Mouse (Mus musculus): ENCODE measurements around the gene Actl6b. TPM values are rescaled to one million over a fixed set of nuclear protein-coding genes. Genes with fewer than 3 reads are reported as not detected.
A peak's percentile ranks its signal among the peaks of the same experiment; 100 is the strongest.

The Actl6b gene
- polyA plus RNA-seq, 1 experiment, result 0.16 TPM

- no peak for DNase-seq
- TF ChIP-seq POLR2A (IDR thresholded peaks at IDR 0.05; ENCODE audit: low read depth, low read length) (no peak), CTCF (conservative IDR thresholded peaks at IDR 0.05; ENCODE audit: insufficient read depth, insufficient read length, low read depth, low read length) (no peak)
- no peak overlapping the region for H3K27ac ChIP-seq (ENCODE audit: insufficient read depth, low read depth, low read length)
- WGBS, result 70% methylated on average over 22 of the region's 22 CpGs
- no peaks in the 10 kb centered on the region for H3K27me3 ChIP-seq (replicated peaks; ENCODE audit: control insufficient read depth, insufficient read depth, low read length)
- no peak overlapping the region for H3K4me3 ChIP-seq (ENCODE audit: insufficient read depth, low read depth, low read length)
- peaks cover 9% of the 10 kb centered on the region for H3K36me3 ChIP-seq (ENCODE audit: control insufficient read depth, insufficient read depth, low read length)
- H3K4me1 ChIP-seq (ENCODE audit: control insufficient read depth, insufficient read depth, low read length), result peaks cover 4% of the 10 kb centered on the region; the same call in 1 of the 2 replicates
These were observed 24.9 kb upstream of the Actl6b start for GRCm38 (mm10) chr5:137528247-137528968.

DNA sequence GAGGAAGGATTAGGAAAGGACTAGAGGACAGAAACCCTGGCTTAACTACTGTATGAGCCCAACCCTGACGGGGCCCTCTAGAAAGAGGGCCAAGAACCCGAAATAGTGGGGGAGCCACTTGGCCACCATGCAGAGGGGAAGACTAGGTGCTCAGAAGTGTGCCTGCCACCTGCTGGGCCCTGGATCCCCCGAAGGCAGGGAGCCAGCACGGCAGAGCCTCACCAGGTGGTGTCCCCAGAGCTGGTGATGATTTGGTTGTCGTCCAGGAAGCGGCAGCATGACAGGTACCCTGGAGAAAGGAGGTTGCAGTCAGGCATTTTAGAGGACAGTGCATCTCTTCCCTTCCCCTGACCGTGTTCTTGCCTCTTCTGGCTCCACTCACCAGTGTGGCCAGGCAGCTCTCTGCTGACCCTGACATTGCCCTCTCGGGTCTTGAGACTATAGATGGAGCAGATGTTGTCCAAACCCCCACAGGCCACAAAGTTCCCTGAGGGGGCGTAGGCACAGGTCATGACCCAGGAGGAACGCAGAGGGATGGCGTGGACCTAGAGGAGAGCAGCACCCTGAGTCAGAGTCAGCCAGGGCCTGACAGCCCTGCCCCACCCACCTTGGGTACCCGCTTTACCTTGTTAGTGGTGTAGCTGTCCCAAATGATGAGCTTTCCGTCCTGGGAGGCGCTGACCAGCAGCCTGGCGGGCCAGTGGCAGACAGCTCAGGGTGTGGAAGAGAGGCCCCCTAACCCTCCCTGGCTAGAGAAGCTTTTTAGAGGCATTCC lies 23.9 kb upstream of the Actl6b start:
- WGBS, result 70% methylated on average over 15 of the region's 15 CpGs
- Histone ChIP-seq H3K4me3 (ENCODE audit: insufficient read depth, low read depth, low read length) (no peak overlapping the region), H3K27me3 (replicated peaks; ENCODE audit: control insufficient read depth, insufficient read depth, low read length) (no peaks in the 10 kb centered on the region), H3K27ac (ENCODE audit: insufficient read depth, low read depth, low read length) (no peak overlapping the region), H3K4me1 (ENCODE audit: control insufficient read depth, insufficient read depth, low read length) (peaks cover 7% of the 10 kb centered on the region; the same call in 1 of the 2 replicates), H3K36me3 (ENCODE audit: control insufficient read depth, insufficient read depth, low read length) (peaks cover 9% of the 10 kb centered on the region)
- no peak for TF ChIP-seq CTCF (conservative IDR thresholded peaks at IDR 0.05; ENCODE audit: insufficient read depth, insufficient read length, low read depth, low read length)
- no peak for TF ChIP-seq POLR2A (IDR thresholded peaks at IDR 0.05; ENCODE audit: low read depth, low read length)
- no peak for DNase-seq

GRCm38 (mm10) chr5:137530075-137530474 lies 23.2 kb upstream of the Actl6b start:
- peaks cover 7% of the 10 kb centered on the region; the same call in 1 of the 2 replicates for H3K4me1 ChIP-seq (ENCODE audit: control insufficient read depth, insufficient read depth, low read length)
- no peaks in the 10 kb centered on the region for H3K27me3 ChIP-seq (replicated peaks; ENCODE audit: control insufficient read depth, insufficient read depth, low read length)
- peaks cover 6% of the 10 kb centered on the region; the same call in 1 of the 2 replicates for H3K36me3 ChIP-seq (ENCODE audit: control insufficient read depth, insufficient read depth, low read length)
- no peak overlapping the region for H3K27ac ChIP-seq (ENCODE audit: insufficient read depth, low read depth, low read length)
- TF ChIP-seq POLR2A (IDR thresholded peaks at IDR 0.05; ENCODE audit: low read depth, low read length), result no peak
- TF ChIP-seq CTCF (conservative IDR thresholded peaks at IDR 0.05; ENCODE audit: insufficient read depth, insufficient read length, low read depth, low read length), result no peak
- peak overlapping the region; percentile 100 for H3K4me3 ChIP-seq (ENCODE audit: insufficient read depth, low read depth, low read length)
- DNase-seq, result no peak
- WGBS, result 66% methylated on average over 8 of the region's 8 CpGs

GRCm38 (mm10) chr5:137530588-137531413 lies 22.5 kb upstream of the Actl6b start:
- Histone ChIP-seq H3K27me3 (replicated peaks; ENCODE audit: control insufficient read depth, insufficient read depth, low read length) (no peaks in the 10 kb centered on the region), H3K36me3 (ENCODE audit: control insufficient read depth, insufficient read depth, low read length) (peaks cover 3% of the 10 kb centered on the region; the same call in 1 of the 2 replicates), H3K4me1 (ENCODE audit: control insufficient read depth, insufficient read depth, low read length) (peaks cover 7% of the 10 kb centered on the region; the same call in 1 of the 2 replicates), H3K27ac (ENCODE audit: insufficient read depth, low read depth, low read length) (peak overlapping the region; percentile 88), H3K4me3 (ENCODE audit: insufficient read depth, low read depth, low read length) (peak overlapping the region; percentile 100)
- peak; percentile 81 for DNase-seq
- 1% methylated on average over 39 of the region's 46 CpGs for WGBS
- TF ChIP-seq CTCF (conservative IDR thresholded peaks at IDR 0.05; ENCODE audit: insufficient read depth, insufficient read length, low read depth, low read length), result no peak
- no peak for TF ChIP-seq POLR2A (IDR thresholded peaks at IDR 0.05; ENCODE audit: low read depth, low read length)

DNA sequence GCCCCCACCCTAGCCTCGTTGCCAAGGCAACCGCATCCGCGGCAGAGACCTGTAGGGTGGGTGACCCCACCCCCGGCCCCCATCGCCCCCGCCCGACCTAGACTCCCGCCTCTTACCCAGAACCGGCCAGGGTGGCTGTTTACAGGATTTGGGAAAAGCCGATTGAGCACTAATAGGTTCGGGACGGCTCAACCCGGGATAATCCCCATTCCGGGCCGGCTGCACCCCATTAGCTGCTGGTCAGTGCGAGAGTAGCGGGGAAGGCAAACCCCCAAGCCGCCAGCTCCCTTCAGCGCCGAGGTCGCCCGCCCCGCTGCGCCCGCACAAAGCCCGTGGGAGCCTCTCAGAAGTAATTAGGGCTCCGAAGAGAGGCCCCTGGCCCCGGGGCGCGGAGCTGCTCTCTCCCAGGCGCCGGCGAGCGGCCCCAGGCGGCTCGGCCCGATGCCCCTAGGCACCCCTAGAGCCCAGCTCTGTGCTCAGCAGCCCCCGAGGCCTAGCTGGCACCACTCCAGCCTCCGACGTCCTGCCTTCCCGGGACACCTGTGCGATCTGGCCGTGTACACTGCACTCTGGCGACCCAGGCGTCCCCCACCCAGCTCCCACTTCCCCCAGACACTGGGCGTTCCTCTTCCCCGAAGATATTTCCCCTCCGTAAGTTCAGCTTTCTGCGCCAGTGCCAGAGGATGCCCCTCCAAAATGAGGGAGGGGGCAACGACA lies 21.7 kb upstream of the Actl6b start:
- peak; percentile 61 for DNase-seq
- under 1% methylated on average over 51 of the region's 51 CpGs for WGBS

DNA sequence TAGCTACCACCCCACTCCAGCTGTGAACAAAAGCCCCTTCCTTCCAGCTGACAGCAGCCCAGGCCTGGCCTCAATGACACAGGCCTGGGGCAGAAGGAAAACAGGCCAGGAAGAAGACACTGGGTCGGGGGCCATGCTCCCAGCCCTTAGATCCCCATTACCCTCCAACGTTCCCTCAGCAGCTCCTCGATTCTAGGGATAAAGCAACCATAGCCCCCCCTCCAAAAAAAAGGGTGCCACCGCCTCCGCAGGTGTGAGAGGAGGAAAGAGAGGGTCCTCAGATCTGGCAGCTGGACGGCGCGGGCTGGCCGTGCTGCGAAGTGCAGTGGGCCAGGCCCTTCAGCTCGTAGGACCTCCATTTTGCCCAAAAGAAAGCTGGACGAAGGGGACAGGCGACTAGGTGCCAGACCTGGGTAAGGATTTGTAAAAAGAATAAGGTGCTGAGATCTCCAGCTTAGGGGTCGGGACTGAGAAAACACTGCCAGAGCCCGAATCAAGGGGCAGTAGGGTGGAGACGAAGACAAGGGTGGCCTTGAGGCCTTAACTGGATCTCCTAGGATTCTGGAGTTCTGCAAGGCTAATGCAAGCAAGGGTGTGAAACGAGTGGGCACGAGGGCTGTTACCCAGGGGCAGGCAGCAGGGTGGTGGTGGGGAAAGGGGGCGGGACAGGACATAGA lies 21.0 kb upstream of the Actl6b start:
- peak overlapping the region; percentile 100 for H3K4me3 ChIP-seq (ENCODE audit: insufficient read depth, low read depth, low read length)
- TF ChIP-seq POLR2A (IDR thresholded peaks at IDR 0.05; ENCODE audit: low read depth, low read length) (no peak), CTCF (conservative IDR thresholded peaks at IDR 0.05; ENCODE audit: insufficient read depth, insufficient read length, low read depth, low read length) (no peak)
- H3K4me1 ChIP-seq (ENCODE audit: control insufficient read depth, insufficient read depth, low read length), result peaks cover 7% of the 10 kb centered on the region; the same call in 1 of the 2 replicates
- peak overlapping the region; percentile 100 for H3K27ac ChIP-seq (ENCODE audit: insufficient read depth, low read depth, low read length)
- under 1% methylated on average over 19 of the region's 19 CpGs for WGBS
- no peaks in the 10 kb centered on the region for H3K27me3 ChIP-seq (replicated peaks; ENCODE audit: control insufficient read depth, insufficient read depth, low read length)
- DNase-seq, result no peak
- H3K36me3 ChIP-seq (ENCODE audit: control insufficient read depth, insufficient read depth, low read length), result peaks cover 3% of the 10 kb centered on the region; the same call in 1 of the 2 replicates

More for the DNA sequence above, 21.7 kb upstream of the Actl6b start:
- Histone ChIP-seq H3K36me3 (ENCODE audit: control insufficient read depth, insufficient read depth, low read length) (peaks cover 3% of the 10 kb centered on the region; the same call in 1 of the 2 replicates), H3K4me1 (ENCODE audit: control insufficient read depth, insufficient read depth, low read length) (peaks cover 7% of the 10 kb centered on the region; the same call in 1 of the 2 replicates), H3K4me3 (ENCODE audit: insufficient read depth, low read depth, low read length) (peak overlapping the region; percentile 100), H3K27ac (ENCODE audit: insufficient read depth, low read depth, low read length) (peak overlapping the region; percentile 100), H3K27me3 (replicated peaks; ENCODE audit: control insufficient read depth, insufficient read depth, low read length) (no peaks in the 10 kb centered on the region)
- TF ChIP-seq POLR2A (IDR thresholded peaks at IDR 0.05; ENCODE audit: low read depth, low read length), result no peak
- TF ChIP-seq CTCF (conservative IDR thresholded peaks at IDR 0.05; ENCODE audit: insufficient read depth, insufficient read length, low read depth, low read length), result no peak
